Mouse (Mus musculus): Measurements from ENCODE around the gene Carmil1.

Carmil1 gene

DNA sequence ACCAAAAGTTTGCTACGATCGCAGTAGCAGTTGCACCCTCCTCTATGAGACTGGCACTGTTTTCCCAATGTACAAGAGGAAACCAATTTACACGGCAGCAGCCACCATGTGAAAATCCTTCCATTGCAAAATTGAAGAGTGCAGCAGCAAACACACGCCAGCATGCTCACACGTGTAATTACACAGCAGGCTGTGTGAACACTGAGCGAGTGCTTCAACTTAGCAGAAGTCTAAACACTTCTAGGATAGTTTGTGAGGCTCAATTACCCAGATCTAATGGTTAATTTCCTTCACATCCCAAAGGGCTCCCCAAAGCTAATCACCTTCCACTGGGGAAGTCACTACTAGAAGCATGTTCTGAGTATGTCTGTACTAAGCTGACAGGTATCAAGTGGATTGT lies 78.3 kb downstream of the Carmil1 start:
- DNase-seq: no peak

DNA sequence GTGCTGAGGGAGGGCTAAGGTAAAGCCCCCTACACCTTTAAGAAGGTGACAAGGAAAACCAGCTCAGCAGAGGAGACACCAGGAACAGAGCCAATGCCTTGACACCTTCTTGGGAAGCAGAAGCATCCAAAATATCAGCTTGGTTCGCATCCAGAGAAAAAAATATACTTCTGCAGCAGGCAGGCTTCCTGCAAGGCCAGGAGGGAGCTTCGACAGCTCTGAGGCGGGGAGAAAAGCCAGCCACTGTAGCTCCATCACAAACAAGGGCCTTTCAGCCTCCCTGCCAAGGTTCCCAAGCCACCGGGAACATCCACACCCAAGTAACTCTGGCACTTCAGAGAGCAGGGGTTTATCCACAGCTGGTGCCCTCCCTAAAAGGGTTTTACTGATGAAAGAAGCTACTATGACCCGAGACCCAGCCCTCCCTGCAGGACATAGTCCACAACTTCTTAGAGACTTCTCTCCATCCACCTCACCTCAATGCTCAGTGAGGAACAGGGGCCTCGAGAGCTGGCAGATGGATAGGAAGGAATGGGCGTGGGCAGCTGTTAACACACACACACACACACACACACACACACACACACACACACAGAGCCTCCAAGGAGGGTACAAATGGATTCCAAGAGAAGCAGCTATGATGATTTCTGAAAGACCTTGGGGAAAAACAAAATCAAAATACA lies 80.6 kb downstream of the Carmil1 start:
- no peak for DNase-seq

DNA sequence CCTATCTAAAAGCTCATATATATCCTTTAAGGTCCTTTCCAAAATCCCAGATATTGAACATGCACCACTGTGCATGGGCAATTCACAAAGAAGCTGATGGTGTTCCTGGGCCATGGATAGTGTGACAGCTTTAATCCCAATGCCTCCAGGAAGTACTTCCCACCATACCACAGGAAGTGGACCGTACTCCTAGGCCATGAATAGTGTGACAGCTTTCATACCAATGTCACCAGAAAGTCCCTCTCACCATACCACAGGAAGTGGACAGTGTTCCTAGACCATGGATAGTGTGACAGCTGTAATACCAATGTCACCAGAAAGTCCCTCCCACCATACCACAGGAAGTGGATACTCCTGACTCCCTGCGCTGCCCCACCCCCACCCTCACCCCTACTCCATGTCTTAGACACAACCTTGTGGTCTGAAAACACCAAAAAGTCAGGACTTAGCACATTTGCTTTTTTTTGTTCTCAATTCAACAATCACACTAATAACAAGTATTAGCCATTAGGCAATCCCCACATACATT lies 82.1 kb downstream of the Carmil1 start:
- no peak for DNase-seq

DNA sequence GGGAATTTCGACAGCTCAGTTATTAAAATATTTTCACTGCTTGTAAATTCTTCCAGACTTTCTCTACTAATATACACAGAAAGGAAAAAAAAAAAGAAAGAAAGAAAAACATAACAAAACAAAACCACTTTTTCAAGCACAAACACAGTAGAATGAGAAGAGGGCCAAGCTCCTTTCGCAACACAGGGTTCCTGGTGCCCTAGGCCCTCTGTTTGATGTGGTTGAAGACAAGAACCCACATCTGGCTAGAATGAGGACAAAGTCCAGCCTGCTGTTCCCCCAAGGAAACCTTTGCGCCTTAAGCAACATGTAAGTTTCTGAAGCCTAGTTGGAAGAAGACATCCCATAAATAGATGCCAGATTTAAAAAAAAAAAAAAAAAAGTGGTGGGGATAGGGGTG lies 85.2 kb downstream of the Carmil1 start:
- DNase-seq: no peak

DNA sequence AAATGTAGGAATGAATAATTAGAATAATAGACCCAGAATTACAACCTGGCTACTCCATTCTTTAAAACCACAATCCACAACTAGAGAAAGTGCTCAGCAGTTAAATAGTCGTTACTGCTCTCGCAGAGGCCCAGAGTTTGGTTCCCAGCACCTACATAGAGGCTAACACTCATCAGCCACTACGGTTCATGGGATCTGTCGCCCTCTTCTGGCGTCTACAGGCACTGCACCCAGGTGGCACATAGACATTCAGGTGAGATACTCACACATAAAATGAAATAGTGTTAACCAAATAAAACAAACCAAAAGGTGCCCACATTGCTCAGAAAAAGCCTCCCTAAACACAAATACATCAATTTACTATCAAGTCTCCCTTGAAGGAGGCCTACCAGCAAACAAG lies 86.6 kb downstream of the Carmil1 start:
- DNase-seq: no peak

- DNase-seq: no peak
Observed at GRCm38 (mm10) chr13:24190875-24191663, 89.5 kb downstream of the Carmil1 start.

- no peak for DNase-seq
Observed at GRCm38 (mm10) chr13:24187026-24187425, 93.6 kb downstream of the Carmil1 start.

GRCm38 (mm10) chr13:24185641-24186040 lies 95.0 kb downstream of the Carmil1 start:
- no peak for DNase-seq

- DNase-seq: no peak
Observed at GRCm38 (mm10) chr13:24182878-24183277, 97.7 kb downstream of the Carmil1 start.

- no peak for DNase-seq
Observed at GRCm38 (mm10) chr13:24179538-24179937, 101.1 kb downstream of the Carmil1 start.

DNA sequence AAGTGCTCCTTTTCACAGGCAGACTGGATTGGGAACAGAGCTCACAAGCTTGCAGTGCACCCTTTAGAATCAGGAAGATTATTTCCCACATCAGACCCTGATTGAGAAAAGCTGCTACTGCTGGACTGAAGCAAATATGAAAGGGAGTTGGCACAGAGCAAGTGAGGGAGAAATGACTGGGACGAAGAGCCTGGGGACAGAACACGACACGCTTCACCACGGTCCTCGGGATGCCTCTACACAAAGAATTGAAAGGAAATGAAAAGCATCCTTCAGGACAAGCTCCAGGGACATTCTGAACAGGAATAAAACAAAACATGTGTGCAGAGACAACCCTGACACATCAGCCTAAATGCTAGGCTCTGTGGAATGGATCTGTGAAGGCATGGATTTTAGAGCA lies 103.0 kb downstream of the Carmil1 start:
- DNase-seq: no peak

DNA sequence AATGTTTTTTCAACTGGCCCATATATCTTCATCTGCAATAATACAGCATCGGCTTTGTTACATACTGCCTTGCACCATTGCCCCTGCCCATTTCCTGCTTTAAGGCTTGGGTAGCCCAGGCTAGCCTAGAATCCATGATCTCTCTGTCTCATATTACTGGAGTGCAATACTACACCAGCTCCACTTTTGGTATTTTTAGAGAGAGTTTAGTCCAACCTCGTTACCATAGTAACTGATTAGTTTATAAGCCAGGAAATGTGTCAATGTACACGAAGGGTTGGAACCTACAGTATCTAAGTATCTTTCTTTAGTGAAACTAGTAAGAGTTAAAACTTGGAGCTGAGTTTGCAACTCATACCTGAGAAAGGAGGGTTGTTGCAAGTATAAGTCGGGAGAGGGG lies 103.8 kb downstream of the Carmil1 start:
- no peak for DNase-seq

DNA sequence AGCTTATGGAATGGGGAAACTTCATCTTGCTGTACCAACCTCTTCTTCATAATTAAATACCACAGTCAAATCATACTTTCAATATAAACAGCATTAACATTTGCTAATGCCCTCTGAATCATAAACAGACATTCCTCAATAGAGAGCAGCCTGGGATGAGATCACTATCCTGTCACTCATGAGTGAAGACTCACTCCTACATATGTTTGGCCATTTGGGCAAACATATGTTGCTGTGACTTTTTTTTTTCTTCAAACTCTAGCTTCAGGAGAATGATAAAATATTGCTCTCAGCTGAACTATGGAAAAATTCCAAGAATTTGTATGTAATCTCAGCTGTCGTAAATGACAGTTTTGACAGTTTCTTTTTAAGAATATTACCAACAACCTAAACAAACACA lies 110.9 kb downstream of the Carmil1 start:
- no peak for DNase-seq

GRCm38 (mm10) chr13:24163368-24163767 lies 117.2 kb downstream of the Carmil1 start:
- DNase-seq: no peak

DNA sequence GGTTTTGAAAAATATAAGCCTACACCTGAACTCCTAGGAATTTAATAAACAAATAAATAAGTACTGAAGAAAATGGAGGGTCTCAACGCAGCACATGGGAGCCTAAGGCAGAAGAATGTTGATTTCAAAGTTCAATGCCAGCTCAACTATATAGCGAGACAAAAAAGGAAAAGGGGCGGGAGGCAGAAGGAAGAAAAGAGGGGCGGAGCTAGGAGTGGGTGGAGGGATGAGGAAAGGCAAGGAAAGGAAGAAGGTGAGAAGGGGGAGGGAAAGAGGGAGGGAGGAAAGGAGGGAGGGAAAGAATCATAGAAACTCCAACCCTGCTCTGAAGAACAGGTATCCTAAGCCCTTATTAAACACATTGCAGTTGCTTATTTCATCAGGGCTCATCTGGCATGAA lies 119.5 kb downstream of the Carmil1 start:
- no peak for DNase-seq

DNA sequence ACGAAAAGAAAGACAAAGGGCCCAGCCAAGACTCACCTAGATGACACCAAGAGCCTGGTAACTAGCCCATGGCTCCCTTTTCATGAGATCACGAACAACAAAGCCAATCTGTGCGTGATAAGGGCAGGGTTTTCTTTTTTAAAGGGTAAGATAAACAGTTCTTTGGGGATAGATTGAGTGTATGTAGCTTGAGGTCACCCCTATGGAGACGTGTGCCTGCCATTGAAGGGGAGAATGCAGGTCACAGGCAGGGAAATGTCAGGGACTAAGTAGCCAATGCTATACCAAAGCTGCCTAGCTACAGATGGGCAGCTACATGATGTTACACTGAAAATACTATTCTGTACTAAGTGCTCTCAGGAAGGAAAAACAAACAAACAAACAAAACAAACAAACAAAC lies 120.6 kb downstream of the Carmil1 start:
- DNase-seq: no peak

- DNase-seq: no peak
Observed at GRCm38 (mm10) chr13:24159190-24159965, 121.2 kb downstream of the Carmil1 start.

GRCm38 (mm10) chr13:24157560-24158011 lies 123.0 kb downstream of the Carmil1 start:
- DNase-seq: no peak

- no peak for DNase-seq
Observed at GRCm38 (mm10) chr13:24155190-24155589, 125.4 kb downstream of the Carmil1 start.

DNA sequence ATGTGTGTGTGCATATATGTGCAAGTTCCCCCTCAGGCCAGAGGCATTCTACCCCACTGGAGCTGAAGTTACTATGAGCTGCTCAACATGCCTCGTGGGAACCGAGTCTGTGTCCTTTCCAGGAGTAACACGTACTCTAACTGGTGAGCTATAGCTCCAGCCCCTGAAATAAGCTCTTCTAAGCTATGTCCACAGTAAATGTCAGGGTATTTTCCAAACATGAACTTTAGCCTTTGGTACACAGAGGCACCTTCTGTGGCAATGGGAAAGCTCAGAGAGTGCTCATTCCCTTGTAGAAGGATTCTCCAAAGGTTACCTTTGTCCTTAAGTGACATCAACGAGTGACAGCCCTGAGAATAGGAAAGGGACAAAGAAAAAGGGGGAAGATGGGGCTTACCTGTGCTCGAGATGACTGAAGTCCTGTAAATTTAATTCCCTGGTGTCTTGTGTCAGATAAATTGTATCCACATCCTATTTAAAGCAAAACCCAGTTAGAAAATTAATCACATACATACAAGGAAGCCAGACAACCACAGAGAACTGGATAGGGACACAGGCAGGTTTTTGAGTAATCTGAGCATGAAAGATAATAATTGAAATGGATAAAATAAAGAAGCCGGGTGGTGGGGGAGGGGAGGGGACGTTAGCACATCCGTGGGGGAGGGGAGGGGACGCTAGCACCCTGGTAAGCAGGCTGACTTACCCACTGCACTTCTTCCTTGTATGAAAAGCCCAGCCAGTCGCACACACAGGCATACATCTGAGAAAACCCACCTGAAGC lies 126.1 kb downstream of the Carmil1 start:
- no peak for DNase-seq

DNA sequence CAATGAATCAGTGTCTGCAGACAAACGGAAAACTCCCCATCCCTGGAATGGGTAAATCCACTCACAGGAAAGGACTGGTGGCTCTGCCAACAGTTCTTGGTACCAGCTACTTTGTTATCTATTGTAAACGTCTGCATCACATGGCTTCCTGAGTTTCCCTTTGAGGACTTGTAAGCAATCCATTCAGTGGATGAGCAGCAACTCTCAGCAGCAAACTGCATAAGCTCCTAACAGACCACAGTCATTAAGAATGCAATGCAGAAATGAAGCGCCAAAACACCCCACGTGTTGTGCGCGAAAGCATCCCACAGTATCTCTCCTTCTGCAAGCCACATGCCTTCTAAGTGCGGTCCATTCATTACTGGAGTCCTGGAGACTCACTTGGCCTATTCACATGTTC lies 128.0 kb downstream of the Carmil1 start:
- DNase-seq: no peak

- DNase-seq: no peak
Observed at GRCm38 (mm10) chr13:24151335-24151734, 129.3 kb downstream of the Carmil1 start.

DNA sequence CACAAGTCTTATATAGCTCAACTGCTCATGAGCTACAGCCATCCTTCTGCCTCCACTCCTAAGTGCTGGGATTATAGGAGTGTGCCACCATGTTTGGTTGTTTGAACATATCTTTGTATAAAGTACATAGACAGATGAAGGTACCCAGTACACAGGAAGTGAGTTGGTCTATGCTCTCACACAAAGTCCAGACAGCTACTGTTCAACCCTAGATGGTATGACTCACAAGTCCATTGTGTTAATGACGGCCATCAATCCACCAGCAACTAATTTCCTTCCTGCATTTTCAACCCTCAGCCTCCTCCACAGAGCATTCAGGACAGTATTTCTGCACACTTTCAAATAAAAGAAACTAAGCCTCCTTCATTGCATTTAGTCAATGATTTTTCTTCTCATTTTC lies 132.0 kb downstream of the Carmil1 start:
- DNase-seq: no peak

All from thymus, adult 18-20 months (tissue).